Comparison of ENCODE assay signal across 25 mouse cellular contexts in genomic region chr6:135405093-135405492, GRCm38 (mm10). TPM values are rescaled to one million over a fixed set of nuclear protein-coding genes. Genes with fewer than 3 reads are reported as not detected.
A peak's percentile ranks its signal among the peaks of the same experiment; 100 is the strongest.
DNase-seq lines count a peak whose midpoint lies in the region; ATAC-seq and TF ChIP-seq lines count a peak whose summit lies in the region.
"Had no signal": no experiment of that assay in that cellular context is flagged by ENCODE, and none has a peak within 500 bp of the region (broad histone marks: within the 10 kb centered on the region; RNA-seq: fewer than 3 reads in every experiment).

No protein-coding gene starts in this region.

- 64% methylated on average over 11 of the region's 11 CpGs for WGBS in heart, embryonic 11.5 days (ENCODE audit: insufficient replicate concordance)
- WGBS in liver, embryonic 12.5 days (ENCODE audit: insufficient replicate concordance) = 33% methylated on average over 11 of the region's 11 CpGs
- WGBS in thymus, adult 2 months = 90% methylated on average over 11 of the region's 11 CpGs

- peak overlapping the region; percentile 43 for H3K4me2 ChIP-seq in heart, embryonic 11.5 days
- peak overlapping the region; percentile 29 for H3K4me2 ChIP-seq in liver, embryonic 12.5 days
- H3K4me2 ChIP-seq: hindbrain, embryonic 12.5 days; kidney, embryonic 15.5 days; limb, embryonic 13.5 days; lung, embryonic 14.5 days; midbrain, embryonic 11.5 days; stomach, embryonic 15.5 days had no signal

- no peak for TF ChIP-seq CTCF in thymus, adult 2 months (IDR thresholded peaks at IDR 0.05; ENCODE audit: borderline replicate concordance, control insufficient read depth, extremely low read depth, insufficient read depth, low read length, poor library complexity)

- no peak for DNase-seq in heart, postnatal 36 days
- peak; percentile 89 for DNase-seq in MEL-GATA-1-ER (ENCODE audit: extremely low read depth, low read depth)
- DNase-seq in thymus, adult 2 months = no peak
- DNase-seq: adrenal gland, postnatal 10 days; cerebellum, adult 8-10 months; forebrain, postnatal 0 days; gastrocnemius, postnatal 25 days; heart, adult 2 months; kidney, adult 11 months; kidney, postnatal 36 days; lung, embryonic 14.5 days; lung, postnatal 36 days; right cerebral cortex, adult 18-20 months; thymus, postnatal 36 days had no signal

- H3K4me3 ChIP-seq in heart, embryonic 11.5 days (ENCODE audit: low read depth, low read length) = no peak overlapping the region
- H3K4me3 ChIP-seq in liver, embryonic 12.5 days = no peak overlapping the region
- H3K4me3 ChIP-seq in thymus, adult 2 months (ENCODE audit: control insufficient read depth, insufficient read depth, low read length) = no peak overlapping the region
- H3K4me3 ChIP-seq: embryonic facial prominence, embryonic 10.5 days; heart, adult 2 months; hindbrain, embryonic 12.5 days; kidney, embryonic 15.5 days; limb, embryonic 13.5 days; stomach, embryonic 15.5 days had no signal

- 0 out of 2 replicates have a peak, but pooled peaks cover 2% of the 10 kb centered on the region for H3K27me3 ChIP-seq in heart, embryonic 11.5 days (ENCODE audit: control insufficient read depth, insufficient read depth, low read length)
- H3K27me3 ChIP-seq in liver, embryonic 12.5 days (replicated peaks) = peaks cover 3% of the 10 kb centered on the region; the same call in 1 of the 2 replicates
- H3K27me3 ChIP-seq in thymus, adult 2 months (ENCODE audit: control insufficient read depth, insufficient read depth, low read length) = no peaks in the 10 kb centered on the region
- H3K27me3 ChIP-seq: hindbrain, embryonic 12.5 days; kidney, embryonic 15.5 days; stomach, embryonic 15.5 days had no signal

- no peaks in the 10 kb centered on the region for H3K36me3 ChIP-seq in heart, embryonic 11.5 days (ENCODE audit: control insufficient read depth, insufficient read depth, low read length)
- no peaks in the 10 kb centered on the region for H3K36me3 ChIP-seq in liver, embryonic 12.5 days
- no peaks in the 10 kb centered on the region for H3K36me3 ChIP-seq in thymus, adult 2 months (ENCODE audit: control insufficient read depth, insufficient read depth, low read length)
- H3K36me3 ChIP-seq: embryonic facial prominence, embryonic 10.5 days; hindbrain, embryonic 12.5 days; kidney, embryonic 15.5 days; limb, embryonic 13.5 days; stomach, embryonic 15.5 days had no signal

- H3K4me1 ChIP-seq in heart, embryonic 11.5 days (ENCODE audit: control insufficient read depth, insufficient read depth, low read length) = no peaks in the 10 kb centered on the region
- H3K4me1 ChIP-seq in liver, embryonic 12.5 days = peaks cover 39% of the 10 kb centered on the region
- H3K4me1 ChIP-seq in thymus, adult 2 months (replicated peaks; ENCODE audit: control insufficient read depth, insufficient read depth, low read length) = peaks cover 3% of the 10 kb centered on the region; the same call in 1 of the 2 replicates
- H3K4me1 ChIP-seq: embryonic facial prominence, embryonic 10.5 days; hindbrain, embryonic 12.5 days; kidney, embryonic 15.5 days; limb, embryonic 13.5 days; stomach, embryonic 15.5 days had no signal

- intact Hi-C loops in heart, postnatal 36 days (cut with DNase I) = no loop called here

- no peak overlapping the region for H3K9ac ChIP-seq in heart, embryonic 11.5 days (ENCODE audit: low read depth, low read length)
- H3K9ac ChIP-seq in liver, embryonic 12.5 days = no peak overlapping the region
- H3K9ac ChIP-seq: forebrain, postnatal 0 days; hindbrain, embryonic 12.5 days; kidney, embryonic 15.5 days; limb, embryonic 13.5 days; lung, embryonic 14.5 days; stomach, embryonic 15.5 days had no signal

- peak; percentile 86 for ATAC-seq in heart, embryonic 11.5 days (replicated peaks; ENCODE audit: insufficient number of reproducible peaks, low FRiP score, low TSS enrichment)
- peak; percentile 80 for ATAC-seq in liver, embryonic 12.5 days
- peak; percentile 85 for ATAC-seq in megakaryocyte progenitor cell, adult 5-6 weeks (replicated peaks; ENCODE audit: poor library complexity)
- no peak for ATAC-seq in CD4-positive, CD25-positive, alpha-beta regulatory T cell, adult 4 months
- ATAC-seq: activated CD4-positive, CD25-positive, alpha-beta regulatory T cell, adult 4 months; forebrain, postnatal 0 days had no signal

- no peak for TF ChIP-seq POLR2A in thymus, adult 2 months (IDR thresholded peaks at IDR 0.05; ENCODE audit: control insufficient read depth, extremely low read depth, insufficient read depth, low read length, poor library complexity)

- H3K27ac ChIP-seq in heart, embryonic 11.5 days (ENCODE audit: low read depth, low read length) = peak overlapping the region; percentile 66
- no peak overlapping the region; the same call in 1 of the 2 replicates for H3K27ac ChIP-seq in liver, embryonic 12.5 days
- H3K27ac ChIP-seq in thymus, adult 2 months (ENCODE audit: control insufficient read depth, insufficient read depth, low read length) = no peak overlapping the region
- H3K27ac ChIP-seq: embryonic facial prominence, embryonic 10.5 days; heart, adult 2 months; hindbrain, embryonic 12.5 days; kidney, embryonic 15.5 days; limb, embryonic 13.5 days; stomach, embryonic 15.5 days had no signal

- H3K9me3 ChIP-seq in heart, embryonic 11.5 days (replicated peaks; ENCODE audit: control insufficient read depth, low read length) = no peaks in the 10 kb centered on the region
- H3K9me3 ChIP-seq in liver, embryonic 12.5 days (replicated peaks) = no peaks in the 10 kb centered on the region
- H3K9me3 ChIP-seq: embryonic facial prominence, embryonic 10.5 days; hindbrain, embryonic 12.5 days; kidney, embryonic 15.5 days; limb, embryonic 13.5 days; stomach, embryonic 15.5 days had no signal

RNA-seq across cellular contexts. Expression of gene Emp1, which starts 42.7 kb away (rescaled TPM):
- 7.7 and 10.0 TPM in 2 replicates for polyA plus RNA-seq in heart, embryonic 11.5 days (2014; fragmentation: Nextera tagmentation; extraction: Ambion mirVana)
- 10 to 100 TPM; 46.9 to 53.3 TPM for total RNA-seq in heart, postnatal 36 days (2021)
- polyA plus RNA-seq in liver, embryonic 12.5 days (2016; fragmentation: Nextera tagmentation; extraction: Ambion mirVana) = 0.74 and 0.99 TPM in 2 replicates
- 0.64 and 0.74 TPM in 2 replicates for total RNA-seq in megakaryocyte progenitor cell, adult 5-6 weeks (2015)
- total RNA-seq in megakaryocyte progenitor cell, adult 5-6 weeks (2017) = 0.75 and 1.1 TPM in 2 replicates
- polyA plus RNA-seq in CD4-positive, CD25-positive, alpha-beta regulatory T cell, adult 4 months (2017; shearing (Covaris generic)) = under 1 TPM; 0.71 to 0.95 TPM
- 57.5 and 69.9 TPM in 2 replicates for polyA plus RNA-seq in thymus, adult 2 months (2012; rRNA removed)
